Mouse (Mus musculus): ENCODE measurements at regions not wholly inside any gene's neighbourhood (a gene's known extent, or its start where the extent isn't known, plus 50 kb on each side); places are given as distances from the start of the nearest gene placed in this dataset.

DNA sequence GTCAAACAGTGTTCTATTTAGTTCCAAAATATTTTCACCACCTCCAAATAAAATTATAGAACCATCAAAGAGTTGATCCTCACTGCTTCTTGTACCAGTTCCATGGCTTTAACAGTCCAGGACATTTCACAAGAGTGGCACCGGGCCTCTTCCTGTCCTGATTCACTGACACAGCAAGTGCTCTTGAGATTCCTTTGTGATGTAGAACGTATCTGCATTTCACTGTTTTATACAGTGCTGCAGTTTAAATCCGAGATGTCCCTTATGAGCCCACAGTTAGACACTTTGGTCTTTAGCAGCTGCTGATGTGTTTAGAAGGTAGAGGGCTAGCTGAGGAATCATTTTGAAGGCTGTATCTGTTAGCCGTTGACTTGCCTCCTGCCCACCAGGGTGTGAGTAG is 284.8 kb downstream of the Pmp22 start:
- no peak for TF ChIP-seq GATA1 (IDR thresholded peaks at IDR 0.05; ENCODE audit: borderline replicate concordance, low read length)
- TF ChIP-seq FLI1 (IDR thresholded peaks at IDR 0.05; ENCODE audit: low read length) = no peak
